Mouse (Mus musculus) heart, adult 9 months (tissue): ENCODE measurements around the gene Pm20d1.

ENCODE experiments used
- DNase-seq, 2 experiments: peaks; one replicate each; pipeline ENCODE4 v3.0.0; 2022; ENCODE audit warnings: low spot score in 2 of 2

The Pm20d1 gene

DNA sequence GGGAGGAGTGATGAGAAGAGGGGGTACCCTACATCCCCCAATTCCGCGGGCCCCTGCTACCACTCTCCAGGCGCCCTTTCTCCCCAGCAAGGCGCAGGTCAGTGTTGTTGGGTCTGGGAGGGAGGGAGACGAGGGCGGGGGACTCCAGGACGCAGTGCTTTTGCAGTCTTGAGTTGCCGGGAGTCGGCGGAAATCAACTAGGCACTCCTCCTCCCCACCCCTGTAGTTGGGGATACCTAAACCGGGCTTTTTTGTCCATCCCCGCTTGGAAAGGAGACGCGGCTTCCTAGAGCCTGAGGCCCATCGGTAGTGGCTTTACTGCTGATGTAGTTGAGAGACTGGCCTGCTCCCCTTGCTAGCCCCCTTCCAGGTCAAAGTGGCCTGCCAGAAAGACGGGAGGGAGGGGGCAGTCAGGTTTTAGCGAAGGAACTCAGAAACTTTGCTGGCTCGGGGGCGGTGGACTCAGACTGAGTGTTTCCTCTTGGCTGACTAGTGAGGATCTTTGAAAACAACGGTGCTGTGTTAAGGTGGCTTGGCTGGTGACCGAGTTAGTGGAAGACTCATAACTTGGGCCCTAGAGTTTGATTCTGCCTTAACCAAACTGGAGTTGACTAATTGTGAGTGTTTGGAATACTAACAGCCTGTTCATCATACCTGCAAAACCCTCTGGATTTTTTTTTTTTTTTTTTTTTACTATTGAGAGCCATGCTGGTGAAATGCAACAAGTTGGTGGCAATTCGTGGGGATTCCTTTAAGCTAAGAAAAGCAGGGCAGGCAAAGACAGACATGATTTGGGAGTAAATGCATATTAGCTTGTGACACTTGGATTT lies 31.3 kb downstream of the Pm20d1 start:
- no peak for DNase-seq

DNA sequence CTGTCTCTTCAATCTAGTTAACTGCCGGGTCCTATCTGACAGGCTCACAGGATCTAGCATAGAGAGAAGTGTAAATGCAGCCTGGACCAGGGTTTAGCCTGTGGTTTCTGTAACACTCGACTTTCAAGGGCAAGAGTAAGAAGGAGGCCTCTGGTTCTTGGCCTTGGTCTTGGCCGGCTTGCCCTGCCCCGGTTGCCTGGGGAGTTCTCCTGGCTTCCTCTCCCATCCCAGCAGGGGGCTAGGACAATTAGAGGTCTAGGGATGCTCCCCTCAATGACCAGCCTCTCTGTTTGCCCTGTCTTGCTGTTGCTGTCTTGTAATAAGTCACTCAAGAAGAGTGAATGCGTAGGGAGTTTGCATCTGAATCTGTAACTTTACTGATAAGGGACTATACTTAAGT lies 32.1 kb downstream of the Pm20d1 start:
- no peak for DNase-seq

DNA sequence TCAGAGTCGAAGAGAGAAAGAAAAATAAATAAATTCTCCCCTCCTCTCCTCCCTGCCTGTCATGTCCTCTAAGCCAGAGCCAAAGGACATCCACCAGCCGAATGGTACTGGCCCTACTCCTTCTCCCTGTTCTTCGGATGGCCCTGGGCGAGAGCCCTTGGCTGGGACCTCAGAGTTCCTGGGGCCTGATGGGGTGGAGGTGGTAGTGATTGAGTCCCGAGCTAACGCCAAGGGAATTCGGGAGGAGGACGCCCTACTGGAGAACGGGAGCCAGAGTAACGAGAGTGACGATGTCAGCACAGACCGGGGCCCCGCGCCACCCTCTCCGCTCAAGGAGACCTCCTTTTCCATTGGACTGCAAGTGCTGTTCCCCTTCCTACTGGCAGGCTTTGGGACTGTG lies 33.4 kb downstream of the Pm20d1 start:
- DNase-seq, result peak; percentile 19 to 47

GRCm38 (mm10) chr1:131830971-131831641 lies 33.9 kb downstream of the Pm20d1 start:
- DNase-seq, result no peak

DNA sequence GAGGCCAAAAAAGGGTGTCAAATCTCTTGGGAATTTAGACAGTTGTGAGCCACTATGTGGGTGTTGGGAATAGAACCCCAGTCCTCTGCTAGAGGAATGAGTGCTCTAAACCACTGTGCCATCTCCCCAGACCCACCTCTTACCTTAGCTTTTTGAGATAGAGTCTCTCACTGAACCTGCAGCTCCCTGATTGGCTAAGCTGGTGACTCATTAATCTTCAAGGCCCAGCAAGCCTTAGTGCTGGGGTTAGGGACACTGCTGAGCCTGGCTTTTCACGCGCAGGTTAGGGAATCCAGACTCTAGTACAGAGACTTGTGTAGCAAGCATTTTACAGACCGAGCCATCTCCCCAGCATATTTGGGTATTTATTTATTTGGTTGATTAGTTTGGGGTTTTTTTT lies 39.9 kb downstream of the Pm20d1 start:
- DNase-seq, result no peak

DNA sequence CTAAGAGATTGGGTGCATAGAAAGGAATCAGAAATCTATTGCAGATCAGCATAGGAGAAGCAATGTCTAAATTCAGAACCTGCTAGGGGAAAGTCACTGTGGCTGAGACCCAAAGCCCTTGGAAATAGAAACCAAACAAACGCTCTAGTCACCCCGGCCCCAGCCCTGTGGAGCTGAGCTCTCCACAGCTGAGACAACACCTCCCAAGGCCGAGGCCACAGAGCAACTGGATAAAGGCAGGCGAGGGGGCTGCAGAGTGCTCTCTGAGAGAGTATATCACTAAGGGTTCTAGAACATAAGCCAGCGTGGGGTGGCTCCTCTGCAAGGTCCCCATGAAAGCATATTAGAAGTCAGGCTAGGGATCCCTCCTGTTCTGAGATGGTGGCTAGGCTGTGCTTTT lies 41.4 kb downstream of the Pm20d1 start:
- no peak for DNase-seq

- peak; percentile 31 to 43 for DNase-seq
These were observed 42.1 kb downstream of the Pm20d1 start for GRCm38 (mm10) chr1:131839279-131839678.

DNA sequence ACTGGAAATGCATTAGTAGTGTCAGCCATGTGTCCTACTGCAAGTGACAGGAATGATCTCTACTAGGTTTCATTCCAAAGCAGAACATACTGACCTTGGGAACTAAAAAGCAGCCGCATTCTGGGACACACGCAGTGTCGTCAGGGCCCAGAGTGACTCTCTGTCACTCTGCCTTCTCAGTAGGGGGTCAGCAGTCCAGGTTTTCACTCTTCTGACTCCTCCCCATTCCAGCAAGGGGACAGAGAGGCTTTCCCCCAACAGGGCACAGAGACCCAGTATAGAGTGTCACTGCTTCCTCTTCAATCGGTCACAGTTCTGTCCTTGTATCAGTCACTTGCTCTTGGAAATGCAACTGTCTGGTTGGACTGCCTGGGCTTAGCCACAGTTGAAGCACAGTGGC lies 45.0 kb downstream of the Pm20d1 start:
- DNase-seq, result no peak

DNA sequence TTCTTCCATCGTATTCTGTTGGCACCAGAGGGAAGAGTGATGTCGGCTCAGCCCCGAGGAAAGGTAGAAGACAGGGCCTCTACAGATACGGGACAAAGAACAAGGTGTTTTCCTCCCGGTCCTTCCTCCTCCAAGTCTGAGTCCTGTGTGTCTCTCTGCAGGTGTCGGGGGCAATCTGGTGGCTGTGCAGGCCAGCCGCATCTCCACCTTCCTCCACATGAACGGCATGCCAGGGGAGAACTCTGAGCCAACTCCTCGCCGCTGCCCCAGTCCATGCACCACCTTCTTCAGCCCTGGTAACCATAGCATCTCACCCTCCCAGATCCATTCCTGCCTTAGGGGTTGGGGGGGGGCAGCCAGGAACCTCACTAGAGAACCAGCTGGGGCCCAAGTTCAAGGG lies 46.6 kb downstream of the Pm20d1 start:
- DNase-seq, result no peak

DNA sequence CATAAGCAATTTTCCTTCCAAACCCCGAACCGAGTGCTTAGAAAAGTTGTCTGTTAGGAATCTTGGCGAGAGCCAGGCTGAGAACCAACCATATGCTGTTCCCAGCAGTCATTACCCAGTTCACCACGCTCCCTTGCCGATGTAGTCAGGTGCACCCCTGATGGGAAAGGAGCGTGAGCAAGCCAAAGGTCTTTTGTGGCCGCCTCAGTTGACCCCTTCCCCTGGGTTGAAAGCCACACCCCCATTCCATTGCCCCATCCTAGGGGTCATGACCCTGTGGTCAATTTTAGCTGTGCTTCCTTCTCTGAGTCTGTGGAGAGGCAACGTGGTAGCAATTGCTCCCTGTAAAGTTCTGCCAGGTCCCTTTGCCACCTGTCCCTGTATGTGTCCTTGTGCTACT lies 47.7 kb downstream of the Pm20d1 start:
- no peak for DNase-seq

DNA sequence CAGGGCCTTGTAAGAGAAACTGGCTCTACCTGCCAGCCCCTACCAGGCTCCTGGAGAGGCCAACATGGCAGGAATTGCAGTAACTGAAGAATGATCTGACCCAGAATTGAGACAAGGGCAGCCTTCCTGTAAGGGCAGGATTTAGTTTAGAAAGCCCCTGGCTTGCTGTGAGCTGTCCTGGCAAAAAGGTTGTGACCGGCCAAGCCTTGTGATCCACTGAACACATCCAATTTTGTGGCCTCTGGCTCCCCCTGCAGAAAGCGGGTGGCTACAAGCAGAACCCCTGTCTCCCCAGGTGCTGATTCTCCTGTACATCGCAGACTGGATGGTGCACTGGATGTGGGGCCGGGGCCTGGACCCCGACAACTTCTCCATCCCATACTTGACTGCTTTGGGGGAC lies 49.1 kb downstream of the Pm20d1 start:
- DNase-seq, result peak; percentile 45 to 62

DNA sequence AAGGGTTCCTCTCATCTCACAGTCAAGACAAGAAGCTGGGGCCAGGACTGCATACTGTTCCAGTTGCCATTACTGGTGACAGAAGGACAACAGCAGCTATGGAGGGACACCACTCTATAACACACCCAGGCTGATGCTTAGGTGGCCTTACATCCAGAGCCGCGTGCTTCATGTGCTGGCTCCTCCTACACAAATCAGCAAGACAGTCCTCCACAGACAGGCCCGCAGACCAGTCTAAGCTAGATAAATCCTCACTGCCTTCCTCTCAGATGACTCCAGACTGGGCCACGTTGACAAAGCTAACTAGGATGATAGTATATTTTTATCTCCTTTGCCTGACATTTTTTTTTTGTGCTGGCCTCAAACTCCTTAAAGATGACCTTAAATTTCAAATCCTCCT lies 64.6 kb downstream of the Pm20d1 start:
- no peak for DNase-seq

DNA sequence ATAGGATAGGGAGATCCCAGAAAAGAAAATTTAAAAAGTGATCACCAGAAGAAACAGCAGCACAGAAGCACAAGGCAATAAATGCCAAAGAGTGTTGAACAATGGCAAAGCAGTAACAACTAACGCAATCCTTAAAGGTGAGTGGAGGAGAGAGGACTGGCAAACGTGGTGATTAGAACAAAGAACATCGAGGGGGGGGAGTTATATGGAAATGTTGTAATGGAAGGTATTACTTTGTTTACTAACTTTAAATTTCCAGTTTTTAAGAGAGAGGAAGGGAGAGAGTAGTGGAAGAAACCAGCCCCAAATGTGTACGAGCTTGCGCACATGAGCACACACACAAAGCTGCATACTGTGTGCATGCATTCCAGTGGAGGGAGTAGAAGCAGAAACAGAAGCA lies 68.4 kb downstream of the Pm20d1 start:
- DNase-seq, result no peak

DNA sequence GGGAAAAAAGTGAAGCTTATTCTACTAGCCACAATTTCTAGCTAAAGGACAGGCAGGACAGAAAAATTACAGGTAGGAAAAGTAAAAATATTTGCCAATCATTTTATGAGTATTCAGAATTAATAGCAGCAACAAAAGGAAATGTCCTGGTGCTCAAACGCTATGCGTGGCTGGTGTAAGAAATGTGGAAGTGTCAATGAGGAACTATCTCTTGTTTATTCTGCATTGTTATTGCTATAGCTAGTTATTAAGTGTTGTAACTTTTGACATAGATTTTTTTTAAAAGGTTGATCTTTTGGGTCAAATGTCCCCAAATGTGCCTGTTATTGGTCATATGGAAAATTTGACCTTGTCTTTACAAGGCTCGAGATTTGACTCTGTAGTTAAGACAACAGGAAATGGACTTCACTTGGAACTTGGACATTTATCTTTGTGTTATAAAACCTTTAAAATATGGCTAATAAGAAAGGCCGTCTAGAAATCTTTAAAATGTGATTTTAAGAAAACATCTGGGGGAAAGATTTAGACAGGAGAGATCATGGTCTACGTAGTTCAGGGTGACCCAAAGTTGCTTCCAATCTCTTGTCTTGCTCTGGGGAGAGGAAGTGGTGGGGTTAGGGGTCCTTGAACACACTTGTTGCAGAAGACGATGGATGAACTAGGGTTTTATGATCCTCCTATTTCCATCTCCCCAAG lies 69.3 kb downstream of the Pm20d1 start:
- no peak for DNase-seq

- DNase-seq, result peak; percentile 90 to 95
These were observed 70.1 kb downstream of the Pm20d1 start, which contains the start of gene Rab29 for GRCm38 (mm10) chr1:131867093-131867945. TSS of gene Rab29 (plus strand) at chr1:131867224.

- peak; percentile 9 to 12 for DNase-seq
These were observed 70.7 kb downstream of the Pm20d1 start for GRCm38 (mm10) chr1:131867946-131868290.

GRCm38 (mm10) chr1:131869561-131869960 lies 72.4 kb downstream of the Pm20d1 start:
- DNase-seq, result no peak
